Mouse (Mus musculus) kidney, postnatal 4 days (tissue): ENCODE results near the gene Trnp1.
"Not testable (repeated sequence)": the region's sequence is repeated elsewhere in the genome, so short reads cannot be mapped to it uniquely, and the experiment has no call there.

ENCODE experiments used
- DNase-seq, 2 experiments: peaks; one replicate each; pipeline ENCODE4 v3.0.0; 2021; ENCODE audit warnings: mixed read lengths in 2 of 2

Trnp1 gene

GRCm38 (mm10) chr4:133498160-133498724 is at the start of gene Trnp1:
Trnp1 (minus strand) TSS chr4:133498550.
- peak; percentile 78 to 85 for DNase-seq

GRCm38 (mm10) chr4:133545272-133546231 is 47.2 kb upstream of the Trnp1 start, which contains the start of gene Nudc:
Nudc (minus strand) TSS chr4:133545996.
- DNase-seq, result peak; percentile 95 to 97

GRCm38 (mm10) chr4:133536652-133537051 is 38.3 kb upstream of the Trnp1 start:
- no peak for DNase-seq

- no peak for DNase-seq
These were observed 37.7 kb upstream of the Trnp1 start for GRCm38 (mm10) chr4:133536081-133536480.

DNA sequence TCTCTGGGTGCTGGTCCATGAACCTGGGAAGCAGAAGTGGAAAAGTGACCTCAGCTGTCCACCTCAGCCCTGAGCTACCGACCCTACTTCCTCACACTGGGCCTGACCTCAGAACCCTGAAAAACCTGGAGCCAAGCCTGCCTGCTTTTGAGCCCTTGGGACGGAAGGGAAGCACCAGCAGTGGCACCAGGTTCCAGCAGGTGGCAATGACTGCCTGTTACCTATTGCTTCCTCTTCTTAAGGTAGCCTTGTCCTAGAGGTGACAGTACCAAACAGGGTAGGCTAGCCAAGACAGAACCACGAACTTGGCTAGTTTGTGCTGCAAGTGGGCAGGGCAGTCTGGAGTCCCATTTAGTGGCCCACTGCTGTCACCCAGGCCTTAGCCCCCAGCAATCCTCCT is 34.4 kb upstream of the Trnp1 start:
- no peak for DNase-seq

DNA sequence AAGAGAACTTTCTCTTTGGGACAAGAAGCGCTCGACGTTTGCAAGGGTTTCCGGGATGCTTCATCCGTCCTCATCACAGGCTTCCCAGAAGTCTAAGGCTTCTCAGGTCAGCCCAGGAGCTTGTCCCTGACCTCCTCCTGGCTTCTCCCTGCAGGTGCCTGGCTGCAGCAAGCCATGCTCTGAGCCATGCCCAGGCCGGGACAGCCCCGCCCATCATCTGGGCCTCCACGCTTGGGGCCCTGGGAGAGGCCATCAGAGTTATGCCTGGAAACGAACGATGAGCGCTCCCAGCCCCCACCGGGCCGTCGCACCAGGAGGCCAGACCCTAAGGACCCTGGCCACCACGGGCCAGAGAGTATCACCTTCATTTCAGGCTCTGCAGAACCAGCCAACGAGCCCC is 29.4 kb upstream of the Trnp1 start:
- no peak for DNase-seq

- DNase-seq, result no peak
These were observed 23.2 kb upstream of the Trnp1 start for GRCm38 (mm10) chr4:133521502-133521901.

- peak in 1 of 2 experiments; percentile 67 for DNase-seq
These were observed 21.0 kb upstream of the Trnp1 start for GRCm38 (mm10) chr4:133519369-133519665.

DNA sequence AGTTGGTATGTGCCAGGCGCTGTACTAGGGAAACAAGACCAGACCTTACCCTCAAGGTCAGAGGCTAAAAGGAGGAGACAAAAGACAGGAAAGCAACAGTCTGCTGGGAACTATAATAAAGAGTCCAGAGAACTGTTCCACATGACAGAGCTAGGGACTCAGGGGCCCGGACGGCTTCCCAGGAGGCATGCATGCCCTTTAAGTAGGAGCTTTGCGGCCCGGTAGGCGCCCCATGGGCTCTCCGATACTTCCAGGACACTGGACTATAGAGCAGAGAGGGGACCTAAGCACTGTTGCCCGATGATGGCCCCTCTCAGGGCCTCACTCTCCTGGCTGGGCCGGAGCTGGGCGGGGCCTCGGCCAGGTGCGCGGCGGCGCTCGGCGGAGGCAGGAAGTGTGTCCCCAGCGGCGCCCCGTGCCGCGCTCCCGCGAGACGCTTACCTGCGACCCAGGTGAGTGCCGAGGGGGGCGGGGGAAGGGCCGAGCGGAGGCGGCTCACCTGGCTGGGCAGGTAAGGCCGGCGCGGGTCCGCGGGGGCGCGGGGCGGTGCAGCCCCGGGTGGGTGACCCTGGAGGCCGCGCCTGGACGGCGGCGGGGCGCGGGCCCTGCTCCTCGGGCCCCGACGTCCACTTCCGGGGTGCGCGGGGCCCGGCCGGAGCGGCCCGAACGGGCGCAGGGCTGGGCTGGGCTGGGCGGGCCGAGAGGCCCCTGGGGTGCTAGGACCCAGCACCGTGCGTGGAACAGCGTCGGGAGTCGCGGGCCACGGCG is 20.4 kb upstream of the Trnp1 start, which contains the start of gene Kdf1:
Gene Kdf1, plus strand, starts transcription at position 363 of the 768 bp plus-strand sequence.
- peak; percentile 77 to 89 for DNase-seq

GRCm38 (mm10) chr4:133512972-133513371 is 14.6 kb upstream of the Trnp1 start:
- peak; percentile 80 to 84 for DNase-seq

DNA sequence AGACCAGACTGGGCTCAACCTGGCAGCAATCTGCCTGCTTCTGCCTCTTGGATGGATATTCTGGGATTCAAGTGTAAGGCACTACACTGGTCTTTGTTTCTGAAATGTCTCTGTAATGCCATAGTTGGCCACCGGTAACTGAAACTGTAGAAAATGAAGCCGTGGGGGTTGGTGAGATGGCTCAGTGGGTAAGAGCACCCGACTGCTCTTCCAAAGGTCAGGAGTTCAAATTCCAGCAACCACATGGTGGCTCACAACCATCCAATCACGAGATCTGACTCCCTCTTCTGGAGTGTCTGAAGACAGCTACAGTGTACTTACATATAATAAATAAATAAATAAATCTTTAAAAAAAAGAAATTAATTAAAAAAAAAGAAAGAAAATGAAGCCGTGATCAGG is 14.2 kb upstream of the Trnp1 start:
- DNase-seq, result not testable (repeated sequence)

DNA sequence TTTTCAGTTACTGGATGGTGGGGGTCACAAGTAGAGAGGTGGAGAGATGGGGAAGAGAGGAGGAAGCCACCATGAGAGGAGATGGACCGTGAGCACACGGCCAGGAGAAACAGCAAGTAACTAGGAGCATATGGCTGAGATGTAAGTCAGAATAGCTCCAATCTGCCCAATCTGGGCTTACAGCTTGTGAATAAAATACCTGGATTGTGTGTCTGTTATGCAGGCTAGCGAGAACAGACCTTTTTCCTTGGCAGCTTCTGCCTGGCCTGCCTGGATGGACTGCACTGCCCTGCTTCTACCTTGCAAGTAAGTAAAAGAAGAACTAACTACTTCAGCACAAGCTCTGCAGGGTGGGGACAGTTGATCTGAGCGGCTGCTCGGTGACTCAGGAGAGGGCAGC is 12.7 kb upstream of the Trnp1 start:
- DNase-seq, result no peak

GRCm38 (mm10) chr4:133508990-133509389 is 10.6 kb upstream of the Trnp1 start:
- DNase-seq, result no peak

DNA sequence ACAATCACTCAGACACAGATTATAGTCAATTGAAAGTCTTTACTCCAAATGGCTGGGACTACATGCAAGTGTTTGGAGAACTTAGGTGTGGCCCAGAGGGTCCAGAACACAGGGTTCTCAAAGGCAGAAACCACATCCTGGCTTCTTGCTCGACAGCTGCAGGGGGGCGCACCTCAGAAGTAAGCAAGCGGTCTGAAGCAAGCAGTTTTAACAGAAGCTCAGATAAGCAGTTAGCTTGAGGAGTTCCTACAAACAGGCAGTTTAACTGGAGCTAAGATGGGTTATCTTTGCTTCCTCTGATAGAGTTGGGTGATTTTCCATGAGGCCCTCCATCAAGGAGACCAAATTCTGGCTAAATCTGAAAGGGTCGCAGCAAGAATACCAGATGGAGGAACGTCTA is 8.2 kb upstream of the Trnp1 start:
- no peak for DNase-seq

DNA sequence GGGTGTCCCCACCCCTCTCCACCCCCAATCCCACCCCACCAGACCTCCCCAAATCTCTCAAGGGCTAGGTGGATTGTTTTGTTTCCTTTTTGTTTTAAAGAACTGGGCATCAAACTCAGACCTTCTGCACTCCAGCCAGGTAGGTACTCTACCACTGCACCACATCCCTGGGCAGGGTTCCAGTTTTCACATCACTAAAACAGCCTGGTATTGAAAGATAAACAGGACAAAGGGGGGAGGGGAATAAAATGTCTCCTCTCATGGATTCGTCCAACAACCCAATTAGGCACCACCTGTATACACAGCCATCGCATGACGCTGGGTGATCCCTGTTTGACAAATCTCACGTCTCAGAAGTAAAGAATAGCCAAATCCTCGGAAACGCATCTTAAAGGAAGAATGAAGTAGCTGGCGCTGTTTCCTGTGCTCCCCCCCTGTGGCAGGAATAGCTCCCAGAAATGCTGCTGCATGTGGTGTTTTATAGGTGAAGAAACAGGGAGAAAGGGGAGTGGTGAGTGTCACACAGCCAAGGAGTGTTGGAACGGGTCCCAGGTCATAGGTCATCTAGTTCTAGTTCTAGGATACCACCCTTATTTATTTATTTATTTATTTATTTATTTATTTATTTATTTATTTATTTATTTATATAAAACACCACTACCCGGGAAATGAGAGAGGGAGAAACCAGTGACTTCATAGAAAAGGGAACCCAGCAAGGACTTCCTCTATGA is 6.6 kb upstream of the Trnp1 start:
- no peak for DNase-seq

DNA sequence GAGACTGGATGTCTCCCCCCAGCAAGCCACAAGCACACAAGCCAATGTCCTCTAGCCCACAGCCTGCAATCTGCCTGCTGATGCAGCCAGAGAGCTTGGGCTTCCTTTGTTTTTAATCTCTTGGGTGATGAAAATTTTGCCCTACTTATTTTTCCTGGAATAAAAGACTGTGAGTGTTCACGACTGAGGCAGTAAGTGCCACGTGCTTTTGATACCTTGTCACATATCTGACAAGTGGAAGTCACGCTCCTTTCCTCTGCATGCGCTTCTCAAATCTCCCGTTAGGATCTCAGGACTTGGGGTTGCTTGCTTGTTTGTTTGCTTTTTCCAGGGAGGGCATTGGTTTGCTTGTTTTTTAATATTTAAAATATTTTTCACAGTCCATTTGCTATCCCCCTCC is 6.0 kb upstream of the Trnp1 start:
- no peak for DNase-seq

DNA sequence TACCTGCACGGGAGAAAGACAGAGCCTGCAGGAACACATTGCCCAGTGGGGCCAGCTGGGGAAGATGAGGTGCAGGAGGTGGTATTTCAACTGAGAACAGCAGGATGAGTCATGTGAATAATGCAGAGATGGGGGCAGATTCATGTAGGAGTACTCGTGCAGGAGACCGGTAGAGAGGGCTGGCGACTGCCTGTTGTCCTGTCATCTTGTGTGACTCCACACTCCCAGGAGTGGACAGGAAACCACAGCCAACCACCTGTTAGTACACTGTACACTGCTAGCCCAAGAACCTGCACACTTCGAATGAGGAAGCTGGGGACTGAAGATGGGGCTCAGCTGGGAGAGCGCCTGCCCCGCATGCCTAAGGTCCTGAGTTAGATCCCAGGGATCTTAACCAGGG is 3.2 kb upstream of the Trnp1 start:
- DNase-seq, result no peak

DNA sequence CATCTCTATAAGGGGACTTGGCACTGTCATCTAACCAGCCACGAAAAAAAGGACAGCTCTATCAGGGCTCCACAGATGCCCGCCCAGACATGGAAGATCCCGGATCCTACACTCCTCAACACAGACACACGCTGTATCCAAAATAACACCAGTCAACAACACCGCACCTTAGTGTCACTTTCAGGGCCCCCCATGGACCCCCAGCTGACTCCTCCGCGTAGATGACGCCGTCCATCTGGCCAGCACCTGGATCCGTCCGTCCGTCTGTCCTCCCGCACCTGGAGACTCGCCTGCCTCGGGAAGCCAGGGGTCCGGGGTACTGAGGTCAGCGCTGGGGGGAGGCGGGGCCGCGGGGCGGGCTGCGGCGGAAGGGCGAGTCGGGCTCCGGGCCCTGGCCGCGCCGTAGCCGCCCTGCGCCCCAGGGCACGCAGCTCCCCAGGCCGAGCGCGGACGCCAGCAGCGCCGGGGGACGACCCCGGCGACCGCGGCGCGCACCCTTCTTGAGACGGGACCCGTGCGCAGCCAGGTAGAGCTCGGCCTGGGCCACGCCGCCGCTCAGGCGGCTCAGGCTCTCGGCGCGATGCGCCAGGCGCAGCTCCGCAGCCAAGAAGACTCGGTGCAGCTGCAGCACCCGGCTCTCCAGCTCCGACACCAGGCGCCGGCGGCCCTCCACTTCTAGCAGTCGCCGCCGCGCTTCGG is 740 bp downstream of the Trnp1 start:
- peak; percentile 51 to 63 for DNase-seq

GRCm38 (mm10) chr4:133496738-133497445 is 1.5 kb downstream of the Trnp1 start:
- no peak for DNase-seq

GRCm38 (mm10) chr4:133495711-133496110 is 2.6 kb downstream of the Trnp1 start:
- DNase-seq, result peak; percentile 72 to 76

- no peak for DNase-seq
These were observed 3.5 kb downstream of the Trnp1 start for GRCm38 (mm10) chr4:133494867-133495266.
